8 mouse cellular contexts compared by ENCODE assay signal in genomic region chr15:88819906-88820303, GRCm38 (mm10). TPM values are rescaled to one million over a fixed set of nuclear protein-coding genes. Genes with fewer than 3 reads are reported as not detected.
A peak's percentile ranks its signal among the peaks of the same experiment; 100 is the strongest.
DNase-seq lines count a peak whose midpoint lies in the region; ATAC-seq and TF ChIP-seq lines count a peak whose summit lies in the region.

No protein-coding gene starts in this region.

- H3K4me2 ChIP-seq in limb, embryonic 13.5 days (replicated peaks): peak overlapping the region; percentile 94
- peak overlapping the region; percentile 87 for H3K4me2 ChIP-seq in stomach, embryonic 16.5 days (ENCODE audit: low read depth, low read length)

- no peaks in the 10 kb centered on the region for H3K9me3 ChIP-seq in limb, embryonic 13.5 days
- no peaks in the 10 kb centered on the region for H3K9me3 ChIP-seq in stomach, embryonic 16.5 days (replicated peaks; ENCODE audit: control insufficient read depth, low read length)

- H3K9ac ChIP-seq in limb, embryonic 13.5 days: peak overlapping the region; percentile 88
- H3K9ac ChIP-seq in stomach, embryonic 16.5 days (ENCODE audit: low read length): peak overlapping the region; percentile 88

- 1% methylated on average over 23 of the region's 23 CpGs for WGBS in spleen, adult 2 months
- WGBS in limb, embryonic 13.5 days: 2% methylated on average over 23 of the region's 23 CpGs
- WGBS in stomach, embryonic 16.5 days: under 1% methylated on average over 23 of the region's 23 CpGs

- H3K36me3 ChIP-seq in spleen, adult 2 months (ENCODE audit: control insufficient read depth, insufficient read depth, low read length): peaks cover 19% of the 10 kb centered on the region
- peaks cover 53% of the 10 kb centered on the region for H3K36me3 ChIP-seq in limb, embryonic 13.5 days
- H3K36me3 ChIP-seq in stomach, embryonic 16.5 days (ENCODE audit: control insufficient read depth, insufficient read depth, low read length): peaks cover 5% of the 10 kb centered on the region; the same call in 1 of the 2 replicates

- peaks cover 5% of the 10 kb centered on the region; the same call in 1 of the 2 replicates for H3K4me1 ChIP-seq in spleen, adult 2 months (ENCODE audit: control insufficient read depth, insufficient read depth, insufficient read length)
- H3K4me1 ChIP-seq in limb, embryonic 13.5 days: peaks cover 21% of the 10 kb centered on the region
- peaks cover 15% of the 10 kb centered on the region for H3K4me1 ChIP-seq in stomach, embryonic 16.5 days (ENCODE audit: control insufficient read depth, insufficient read depth, low read length)

- no peaks in the 10 kb centered on the region for H3K27me3 ChIP-seq in spleen, adult 2 months (ENCODE audit: control insufficient read depth, insufficient read depth, low read length)
- no peaks in the 10 kb centered on the region for H3K27me3 ChIP-seq in limb, embryonic 13.5 days
- H3K27me3 ChIP-seq in stomach, embryonic 16.5 days (ENCODE audit: control insufficient read depth, insufficient read depth, low read length): no peaks in the 10 kb centered on the region

- H3K4me3 ChIP-seq in spleen, adult 2 months (ENCODE audit: extremely low read depth, insufficient read depth, insufficient read length): peak overlapping the region; percentile 82
- H3K4me3 ChIP-seq in limb, embryonic 13.5 days: peak overlapping the region; percentile 86
- peak overlapping the region; percentile 85 for H3K4me3 ChIP-seq in stomach, embryonic 16.5 days (replicated peaks; ENCODE audit: low read length)

- peak; percentile 10 for DNase-seq in embryo, embryonic 10.5 days (ENCODE audit: low spot score)
- DNase-seq in embryo, embryonic 9.5 days (ENCODE audit: extremely low spot score): no peak
- no peak for DNase-seq in spleen, adult 2 months (ENCODE audit: low read depth in 1 of 2, low spot score in 2 of 2)
- DNase-seq in spleen, postnatal 4 days (ENCODE audit: low spot score in 2 of 2): no peak
- DNase-seq in thymus, postnatal 36 days: no peak
- no peak for DNase-seq in thymus, postnatal 10 days (ENCODE audit: low spot score in 2 of 2)

- no peak for TF ChIP-seq CTCF in spleen, adult 2 months (IDR thresholded peaks at IDR 0.05; ENCODE audit: extremely low read depth, insufficient read depth, insufficient read length, insufficient replicate concordance)

- TF ChIP-seq POLR2A in spleen, adult 2 months (IDR thresholded peaks at IDR 0.05; ENCODE audit: low read depth, low read length): no peak

- H3K27ac ChIP-seq in spleen, adult 2 months (ENCODE audit: insufficient read depth, low read length): no peak overlapping the region
- H3K27ac ChIP-seq in limb, embryonic 13.5 days: no peak overlapping the region
- no peak overlapping the region for H3K27ac ChIP-seq in stomach, embryonic 16.5 days (ENCODE audit: low read length)

- ATAC-seq in limb, embryonic 13.5 days (ENCODE audit: low FRiP score, low read depth): no peak
- ATAC-seq in stomach, embryonic 16.5 days (ENCODE audit: insufficient read depth, low FRiP score): no peak

RNA-seq across cellular contexts. Expression of gene Creld2, which starts 0.5 kb away (rescaled TPM):
- 35.7 and 38.9 TPM in 2 replicates for polyA plus RNA-seq in spleen, adult 2 months (2012; rRNA removed)
- 83.4 and 86.1 TPM in 2 replicates for polyA plus RNA-seq in limb, embryonic 13.5 days (2015; fragmentation: Nextera tagmentation; extraction: Ambion mirVana)
- polyA plus RNA-seq in stomach, embryonic 16.5 days (2015; fragmentation: Nextera tagmentation; extraction: Ambion mirVana): 105 and 128 TPM in 2 replicates

RNA-seq across cellular contexts. Expression of gene Alg12, which starts 0.8 kb away (rescaled TPM):
- 16.6 and 18.6 TPM in 2 replicates for polyA plus RNA-seq in spleen, adult 2 months (2012; rRNA removed)
- 10.2 and 11.6 TPM in 2 replicates for polyA plus RNA-seq in limb, embryonic 13.5 days (2015; fragmentation: Nextera tagmentation; extraction: Ambion mirVana)
- 13.1 and 14.0 TPM in 2 replicates for polyA plus RNA-seq in stomach, embryonic 16.5 days (2015; fragmentation: Nextera tagmentation; extraction: Ambion mirVana)

RNA-seq across cellular contexts. Expression of gene Pim3, which starts 42.1 kb away (rescaled TPM):
- polyA plus RNA-seq in spleen, adult 2 months (2012; rRNA removed): 16.2 and 20.8 TPM in 2 replicates
- polyA plus RNA-seq in limb, embryonic 13.5 days (2015; fragmentation: Nextera tagmentation; extraction: Ambion mirVana): 50.7 and 52.2 TPM in 2 replicates
- 58.3 and 59.0 TPM in 2 replicates for polyA plus RNA-seq in stomach, embryonic 16.5 days (2015; fragmentation: Nextera tagmentation; extraction: Ambion mirVana)
